Mouse (Mus musculus): ENCODE measurements at regions not wholly inside any gene's neighbourhood (a gene's known extent, or its start where the extent isn't known, plus 50 kb on each side); places are given as distances from the start of the nearest gene placed in this dataset.

- TF ChIP-seq GATA1 (IDR thresholded peaks at IDR 0.05; ENCODE audit: borderline replicate concordance, low read length) = no peak
- no peak for TF ChIP-seq FLI1 (IDR thresholded peaks at IDR 0.05; ENCODE audit: low read length)
Measured at GRCm38 (mm10) chr12:110081831-110082615, 196.8 kb upstream of the Dio3 start.
